Mouse (Mus musculus) neutrophil, adult 5-6 weeks (primary cell): ENCODE results near the gene Ube2g1. TPM values are rescaled to one million over a fixed set of nuclear protein-coding genes. Genes with fewer than 3 reads are reported as not detected.
"Not testable (repeated sequence)": the region's sequence is repeated elsewhere in the genome, so short reads cannot be mapped to it uniquely, and the experiment has no call there.

ENCODE experiments used
- ATAC-seq: fragments of 151-379, 151-347 bp; 2 replicates; pipeline ENCODE4 v1.8.0; 2017; ENCODE audit warnings: mild to moderate bottlenecking, moderate TSS enrichment; ENCODE audit not compliant: insufficient number of reproducible peaks, poor library complexity, low FRiP score, severe bottlenecking; ENCODE audit errors: extremely low read depth
- total RNA-seq: library from RNA; stranded (forward); fragments of 200-1000 nt; gene quantifications from 2 replicates; pipeline ENCODE4 v1.2.3, GENCODE M21; 2017

The Ube2g1 gene
- total RNA-seq, 1 experiment from 2014 or later: 33.2 TPM

GRCm38 (mm10) chr11:72595010-72595737, 11.9 kb upstream of the Ube2g1 start:
- no peak for ATAC-seq

- ATAC-seq: no peak
These were observed 9.3 kb upstream of the Ube2g1 start for GRCm38 (mm10) chr11:72597780-72598179.

GRCm38 (mm10) chr11:72607469-72608070, 487 bp downstream of the Ube2g1 start:
- 0 out of 2 replicates have a peak, but pooled peaks have one; percentile 8 for ATAC-seq

GRCm38 (mm10) chr11:72608071-72608679, 1.1 kb downstream of the Ube2g1 start:
- peak; percentile 87 for ATAC-seq

- no peak for ATAC-seq
These were observed 2.2 kb downstream of the Ube2g1 start for GRCm38 (mm10) chr11:72609242-72609641.

GRCm38 (mm10) chr11:72614336-72614735, 7.3 kb downstream of the Ube2g1 start:
- not testable (repeated sequence) for ATAC-seq

- ATAC-seq: no peak
These were observed 8.8 kb downstream of the Ube2g1 start for GRCm38 (mm10) chr11:72615931-72616330.

GRCm38 (mm10) chr11:72618476-72618875, 11.4 kb downstream of the Ube2g1 start:
- no peak for ATAC-seq

- no peak for ATAC-seq
These were observed 35.6 kb downstream of the Ube2g1 start for GRCm38 (mm10) chr11:72642730-72643129.

GRCm38 (mm10) chr11:72645386-72645785, 38.3 kb downstream of the Ube2g1 start:
- no peak for ATAC-seq

GRCm38 (mm10) chr11:72650347-72650746, 43.3 kb downstream of the Ube2g1 start:
- ATAC-seq: no peak

- ATAC-seq: no peak
These were observed 52.8 kb downstream of the Ube2g1 start for GRCm38 (mm10) chr11:72659918-72660317.

- ATAC-seq: no peak
These were observed 53.3 kb downstream of the Ube2g1 start for GRCm38 (mm10) chr11:72660359-72660758.

GRCm38 (mm10) chr11:72664641-72665040, 57.6 kb downstream of the Ube2g1 start:
- no peak for ATAC-seq

- no peak for ATAC-seq
These were observed 63.6 kb downstream of the Ube2g1 start for GRCm38 (mm10) chr11:72670634-72671033.

- no peak for ATAC-seq
These were observed 64.4 kb downstream of the Ube2g1 start for GRCm38 (mm10) chr11:72671294-72671988.

- ATAC-seq: no peak
These were observed 65.4 kb downstream of the Ube2g1 start for GRCm38 (mm10) chr11:72672438-72672837.

- no peak for ATAC-seq
These were observed 68.2 kb downstream of the Ube2g1 start for GRCm38 (mm10) chr11:72675280-72675679.

GRCm38 (mm10) chr11:72680726-72681125, 73.6 kb downstream of the Ube2g1 start:
- no peak for ATAC-seq

GRCm38 (mm10) chr11:72683402-72683801, 76.3 kb downstream of the Ube2g1 start:
- no peak for ATAC-seq
